Mouse (Mus musculus) midbrain, embryonic 14.5 days (tissue): Measurements from ENCODE around the gene Syn3. TPM values are rescaled to one million over a fixed set of nuclear protein-coding genes. Genes with fewer than 3 reads are reported as not detected.

Source experiments
- ATAC-seq: fragments of 200-750 bp; cut with Nextera tagmentation; 2 replicates; pipeline ENCODE4 v1.8.0; 2017; ENCODE audit warnings: moderate number of reproducible peaks, moderate library complexity; ENCODE audit not compliant: low FRiP score, low TSS enrichment
- DNase-seq: peaks from one replicate; pipeline ENCODE4 v3.0.0-alpha.2; 2015
- H3K27ac ChIP-seq: fragments of 300-500 bp; sonication (generic); replicated peaks from 2 replicates; pipeline ENCODE4 v1.5.1; 2014; ENCODE audit warnings: mild to moderate bottlenecking, low read depth, low read length, moderate library complexity
- H3K27me3 ChIP-seq: fragments of 300-500 bp; sonication (generic); 2 replicates; pipeline ENCODE4 v1.6.1; 2014; ENCODE audit warnings: low read length, control low read depth, mixed read lengths; ENCODE audit not compliant: control insufficient read depth, insufficient read depth
- H3K36me3 ChIP-seq: fragments of 300-500 bp; sonication (generic); 2 replicates; pipeline ENCODE4 v1.6.1; 2014; ENCODE audit warnings: low read length, control low read depth; ENCODE audit not compliant: control insufficient read depth, insufficient read depth
- H3K4me1 ChIP-seq: fragments of 300-500 bp; sonication (generic); 2 replicates; pipeline ENCODE4 v1.6.1; 2014; ENCODE audit warnings: mild to moderate bottlenecking, antibody characterized with exemption, low read length, control low read depth; ENCODE audit not compliant: control insufficient read depth, insufficient read depth
- H3K4me2 ChIP-seq: fragments of 300-500 bp; sonication (generic); 2 replicates; pipeline ENCODE4 v1.6.1; 2014; ENCODE audit warnings: mild to moderate bottlenecking, low read length, moderate library complexity
- H3K4me3 ChIP-seq: fragments of 300-500 bp; sonication (generic); replicated peaks from 2 replicates; pipeline ENCODE4 v1.5.1; 2014; ENCODE audit warnings: low read depth, low read length
- H3K9ac ChIP-seq: fragments of 300-500 bp; sonication (generic); replicated peaks from 2 replicates; pipeline ENCODE4 v1.6.1; 2014; ENCODE audit warnings: mild to moderate bottlenecking, low read length, moderate library complexity
- H3K9me3 ChIP-seq: fragments of 300-500 bp; sonication (generic); 2 replicates; pipeline ENCODE4 v1.6.1; 2016; ENCODE audit warnings: low read length, control low read depth, mixed read lengths; ENCODE audit not compliant: control insufficient read depth
- WGBS: fragments of 180-500 bp; shearing (Covaris S2); extraction: QIAGEN DNeasy Blood & Tissue Kit; methylation state at CpG from one replicate; pipeline ENCODE4 v1.1.7; 2014; 5-methylcytosine and 5-hydroxymethylcytosine counted together
- polyA plus RNA-seq: library from polyadenylated mRNA; unstranded; fragments of >200 nt; fragmentation: Nextera tagmentation; extraction: Ambion mirVana; gene quantifications from 2 replicates; pipeline ENCODE4 v1.2.1, GENCODE M21; 2014

Syn3 gene
- polyA plus RNA-seq, 1 experiment from 2014 or later: 25.6 TPM

GRCm38 (mm10) chr10:86296111-86296510 is 202.6 kb downstream of the Syn3 start:
- WGBS: 5% methylated on average over 14 of the region's 14 CpGs
- H3K9me3 ChIP-seq: no peaks in the 10 kb centered on the region
- peak overlapping the region; percentile 34; the same call in 1 of the 2 replicates for H3K9ac ChIP-seq
- peaks cover 9% of the 10 kb centered on the region for H3K4me1 ChIP-seq
- H3K36me3 ChIP-seq: no peaks in the 10 kb centered on the region
- H3K4me3 ChIP-seq: no peak overlapping the region
- DNase-seq (peak; percentile 82), ATAC-seq (peak; percentile 64; the same call in 1 of the 2 replicates)
- peaks cover 3% of the 10 kb centered on the region; the same call in 1 of the 2 replicates for H3K27me3 ChIP-seq
- H3K4me2 ChIP-seq: peak overlapping the region; percentile 48
- no peak overlapping the region for H3K27ac ChIP-seq

GRCm38 (mm10) chr10:86295454-86296098 is 203.1 kb downstream of the Syn3 start:
- whole genome bisulfite sequencing: 33% methylated on average over 13 of the region's 13 CpGs
- Histone ChIP-seq H3K27me3 (no peaks in the 10 kb centered on the region), H3K36me3 (no peaks in the 10 kb centered on the region), H3K4me3 (no peak overlapping the region), H3K9me3 (no peaks in the 10 kb centered on the region), H3K4me2 (peak overlapping the region; percentile 48), H3K4me1 (peaks cover 4% of the 10 kb centered on the region), H3K9ac (peak overlapping the region; percentile 34; the same call in 1 of the 2 replicates), H3K27ac (no peak overlapping the region)
- ATAC-seq: no peak
- DNase-seq: no peak

- H3K9ac ChIP-seq: no peak overlapping the region
- H3K4me1 ChIP-seq: peaks cover 4% of the 10 kb centered on the region; the same call in 1 of the 2 replicates
- ATAC-seq (no peak), DNase-seq (no peak)
- no peaks in the 10 kb centered on the region for H3K27me3 ChIP-seq
- H3K9me3 ChIP-seq: no peaks in the 10 kb centered on the region
- WGBS: 63% methylated on average over 10 of the region's 10 CpGs
- H3K27ac ChIP-seq: no peak overlapping the region
- no peak overlapping the region for H3K4me3 ChIP-seq
- H3K36me3 ChIP-seq: no peaks in the 10 kb centered on the region
- no peak overlapping the region for H3K4me2 ChIP-seq
Measured at GRCm38 (mm10) chr10:86294599-86295365, 203.9 kb downstream of the Syn3 start.

- no peaks in the 10 kb centered on the region for H3K36me3 ChIP-seq
- H3K4me3 ChIP-seq: no peak overlapping the region
- ATAC-seq: no peak
- 83% methylated on average over 1 of the region's 1 CpGs for WGBS
- peaks cover 4% of the 10 kb centered on the region; the same call in 1 of the 2 replicates for H3K4me1 ChIP-seq
- H3K9ac ChIP-seq: no peak overlapping the region
- DNase-seq: no peak
- no peaks in the 10 kb centered on the region for H3K9me3 ChIP-seq
- no peaks in the 10 kb centered on the region for H3K27me3 ChIP-seq
- no peak overlapping the region for H3K27ac ChIP-seq
- H3K4me2 ChIP-seq: no peak overlapping the region
Measured at GRCm38 (mm10) chr10:86293880-86294279, 204.8 kb downstream of the Syn3 start.

GRCm38 (mm10) chr10:86290109-86290771 is 208.5 kb downstream of the Syn3 start:
- no peaks in the 10 kb centered on the region for H3K36me3 ChIP-seq

GRCm38 (mm10) chr10:86286508-86286907 is 212.2 kb downstream of the Syn3 start:
- no peak overlapping the region for H3K4me3 ChIP-seq
- H3K27ac ChIP-seq: no peak overlapping the region
- H3K9ac ChIP-seq: no peak overlapping the region
- no peaks in the 10 kb centered on the region for H3K9me3 ChIP-seq
- no peak overlapping the region for H3K4me2 ChIP-seq
- DNase-seq (no peak), ATAC-seq (no peak)
- H3K36me3 ChIP-seq: no peaks in the 10 kb centered on the region
- no peaks in the 10 kb centered on the region for H3K27me3 ChIP-seq
- WGBS: 92% methylated on average over 7 of the region's 7 CpGs
- no peaks in the 10 kb centered on the region for H3K4me1 ChIP-seq

More at GRCm38 (mm10) chr10:86290109-86290771, 208.5 kb downstream of the Syn3 start:
- H3K4me3 ChIP-seq: no peak overlapping the region
- H3K27me3 ChIP-seq: no peaks in the 10 kb centered on the region
- H3K9ac ChIP-seq: no peak overlapping the region
- no peak overlapping the region for H3K27ac ChIP-seq
- no peaks in the 10 kb centered on the region for H3K9me3 ChIP-seq
- no peak for DNase-seq
- WGBS: 83% methylated on average over 8 of the region's 8 CpGs
- ATAC-seq: no peak
- H3K4me1 ChIP-seq: no peaks in the 10 kb centered on the region
- H3K4me2 ChIP-seq: no peak overlapping the region

GRCm38 (mm10) chr10:86281238-86281637 is 217.5 kb downstream of the Syn3 start:
- Histone ChIP-seq H3K27ac (no peak overlapping the region), H3K4me2 (no peak overlapping the region), H3K9me3 (no peaks in the 10 kb centered on the region), H3K4me1 (no peaks in the 10 kb centered on the region), H3K9ac (no peak overlapping the region), H3K4me3 (no peak overlapping the region), H3K36me3 (no peaks in the 10 kb centered on the region), H3K27me3 (no peaks in the 10 kb centered on the region)
- no peak for ATAC-seq
- DNase-seq: no peak
- WGBS: 80% methylated on average over 8 of the region's 8 CpGs

GRCm38 (mm10) chr10:86279579-86280168 is 219.0 kb downstream of the Syn3 start:
- no peak overlapping the region for H3K9ac ChIP-seq
- no peaks in the 10 kb centered on the region for H3K9me3 ChIP-seq
- no peak overlapping the region for H3K27ac ChIP-seq
- no peak overlapping the region for H3K4me2 ChIP-seq
- no peaks in the 10 kb centered on the region for H3K27me3 ChIP-seq
- WGBS: 89% methylated on average over 7 of the region's 7 CpGs
- H3K4me3 ChIP-seq: no peak overlapping the region
- H3K4me1 ChIP-seq: no peaks in the 10 kb centered on the region
- H3K36me3 ChIP-seq: no peaks in the 10 kb centered on the region
- no peak for DNase-seq
- no peak for ATAC-seq
